Mouse (Mus musculus): Measurements from ENCODE around the gene Stub1.

Gene Stub1

DNA sequence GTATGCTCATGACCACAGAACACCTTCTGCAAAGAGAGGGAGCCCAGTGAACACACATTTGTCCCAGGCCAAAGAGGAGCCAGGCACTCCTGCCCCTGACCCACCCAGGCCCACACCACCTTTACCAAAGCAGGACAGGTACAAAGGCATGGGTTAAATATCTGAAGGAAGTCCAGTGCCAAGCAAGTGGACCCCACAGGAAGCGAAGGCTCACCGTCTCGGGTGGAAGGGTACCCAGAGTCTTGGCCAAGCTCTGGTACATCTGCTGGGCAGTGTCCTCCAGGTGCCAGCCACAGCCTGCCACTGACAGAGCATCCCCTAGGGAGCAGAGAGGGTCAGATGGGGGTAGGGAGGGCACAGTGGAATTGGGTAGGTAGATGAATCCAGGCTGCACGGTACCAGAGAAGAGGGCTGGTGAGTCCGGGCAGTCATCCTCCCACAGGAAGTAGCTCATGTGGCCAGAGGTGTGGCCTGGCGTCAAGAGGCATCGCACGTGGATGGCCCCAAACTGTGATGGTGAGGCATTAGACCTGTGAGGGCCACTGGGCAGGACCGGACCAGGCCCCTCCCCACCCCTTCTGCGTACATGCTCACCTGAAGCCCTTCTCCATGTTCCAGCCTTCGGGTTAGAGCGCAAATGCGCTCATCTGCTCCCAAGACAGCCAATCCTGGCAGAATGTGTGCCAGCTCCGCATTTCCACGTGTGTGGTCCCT lies 49.2 kb downstream of the Stub1 start:
- DNase-seq: peak; percentile 56

DNA sequence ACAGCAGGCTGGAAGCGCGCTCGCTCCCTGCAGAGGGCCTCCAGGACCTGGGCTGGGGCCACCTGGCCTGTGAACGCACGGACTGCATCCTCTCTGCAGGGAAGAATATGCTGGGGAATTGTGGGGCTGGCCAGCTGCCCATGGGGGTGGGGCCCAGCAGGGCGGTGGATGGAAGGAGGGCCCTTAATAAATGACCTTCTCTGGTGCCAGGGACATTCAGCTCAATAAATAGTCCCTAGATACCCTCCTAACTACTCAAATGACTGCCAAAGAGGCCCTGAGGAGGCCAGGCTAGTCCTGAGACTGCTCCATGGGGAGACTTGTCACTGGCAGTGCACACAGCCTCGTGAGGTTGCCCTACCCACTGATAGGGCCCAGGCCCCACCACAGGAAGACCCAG lies 50.1 kb downstream of the Stub1 start:
- DNase-seq: peak; percentile 75

DNA sequence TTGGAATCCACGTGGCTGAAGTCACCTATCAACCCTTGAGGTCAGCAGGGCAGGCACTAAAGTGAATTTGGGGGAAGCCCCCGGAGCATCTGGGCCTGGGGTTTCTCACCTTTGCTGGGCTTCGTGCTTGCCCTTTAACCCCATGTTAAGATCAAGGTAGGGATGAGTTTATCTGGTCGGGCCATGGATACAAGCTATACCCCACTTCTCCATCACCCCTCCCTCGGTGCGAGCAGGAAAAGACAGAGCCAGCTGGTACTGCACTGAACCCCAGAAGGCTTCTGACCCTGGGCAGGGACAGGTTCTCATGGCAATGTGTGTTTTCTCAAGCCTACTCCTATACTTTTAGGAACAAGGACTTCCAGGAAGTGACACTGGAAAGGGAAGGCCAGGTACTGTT lies 51.9 kb downstream of the Stub1 start:
- peak; percentile 33 for DNase-seq
